Mouse (Mus musculus) layer of hippocampus, postnatal 14 days (tissue): ENCODE data around the gene Kcnj10. TPM values are rescaled to one million over a fixed set of nuclear protein-coding genes. Genes with fewer than 3 reads are reported as not detected.
A peak's percentile ranks its signal among the peaks of the same experiment; 100 is the strongest.

Experiments
- DNase-seq, 2 experiments: peaks; one replicate each; pipeline ENCODE4 v3.0.0; 2021 to 2022; ENCODE audit warnings: low spot score in 2 of 2, mixed read lengths in 1 of 2
- total RNA-seq, 2 experiments: library from RNA; stranded (reverse); gene quantifications; 2 replicates each; pipeline ENCODE4 v1.2.3; 2021

Kcnj10 gene
- total RNA-seq, 2 experiments from 2014 or later = 101 to 106 TPM

DNA sequence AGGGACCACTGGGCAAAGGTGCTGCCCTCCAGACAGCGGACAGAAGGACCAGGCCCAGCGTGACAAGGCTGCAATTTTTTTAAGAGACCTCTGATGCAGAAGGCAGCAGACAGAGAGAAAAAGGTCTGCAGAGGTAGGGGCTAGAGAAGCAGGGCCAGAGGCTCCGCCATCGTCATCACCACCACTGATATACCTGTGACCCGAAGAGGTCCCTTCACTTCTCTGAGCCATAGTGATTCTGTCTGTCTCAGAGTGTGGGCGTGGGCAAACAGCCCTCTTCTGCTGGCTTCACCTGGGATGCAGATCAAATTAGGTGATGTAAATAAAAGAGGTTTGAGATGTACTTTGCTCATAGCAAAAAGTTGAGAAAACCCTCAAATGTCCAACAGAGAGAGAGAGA is 11.4 kb upstream of the Kcnj10 start:
- DNase-seq = no peak

DNA sequence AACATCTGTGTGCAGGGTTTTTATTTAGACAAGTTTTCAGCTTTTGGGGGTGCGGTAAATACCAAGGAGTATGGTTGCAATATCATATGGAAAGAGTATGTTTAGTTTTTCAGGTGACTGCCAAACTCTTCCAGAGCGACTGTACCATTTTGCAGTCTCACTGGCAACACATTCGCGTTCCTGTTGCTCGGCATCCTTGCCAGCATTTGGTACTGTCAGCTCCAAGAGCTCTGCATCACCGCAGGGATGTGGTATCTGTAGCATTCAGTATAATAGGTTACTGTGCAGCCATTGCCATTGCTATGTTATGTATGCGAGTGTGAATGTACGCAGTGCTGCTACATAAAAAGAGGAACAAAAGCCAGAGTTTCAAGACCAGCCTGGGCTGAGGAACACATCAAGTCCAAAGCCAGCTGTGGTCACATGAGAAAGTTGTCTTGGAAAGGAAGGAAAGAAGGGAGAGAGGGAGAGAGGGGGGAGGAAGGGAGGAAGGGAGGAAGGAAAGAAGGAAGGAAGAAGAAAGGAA is 9.5 kb upstream of the Kcnj10 start:
- DNase-seq = no peak

DNA sequence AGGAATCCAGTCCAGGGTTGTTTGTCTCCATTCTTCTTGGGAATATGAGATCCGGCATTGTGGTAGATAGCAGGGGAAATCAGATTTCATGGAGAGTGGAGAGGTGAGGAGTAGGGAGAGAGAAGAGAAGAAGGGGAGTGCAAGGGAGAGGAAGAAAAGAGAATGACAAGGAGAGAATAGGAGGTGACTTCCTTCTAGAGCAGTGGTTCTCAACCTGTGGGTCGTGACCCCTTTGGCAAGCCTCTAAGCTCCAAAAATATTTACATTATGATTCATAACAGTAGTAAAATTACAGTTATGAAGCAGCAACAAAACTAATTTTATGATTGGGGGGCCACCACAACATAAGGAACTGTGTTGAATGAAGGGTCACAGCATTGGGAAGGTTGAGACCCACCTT is 8.1 kb upstream of the Kcnj10 start:
- DNase-seq = no peak

DNA sequence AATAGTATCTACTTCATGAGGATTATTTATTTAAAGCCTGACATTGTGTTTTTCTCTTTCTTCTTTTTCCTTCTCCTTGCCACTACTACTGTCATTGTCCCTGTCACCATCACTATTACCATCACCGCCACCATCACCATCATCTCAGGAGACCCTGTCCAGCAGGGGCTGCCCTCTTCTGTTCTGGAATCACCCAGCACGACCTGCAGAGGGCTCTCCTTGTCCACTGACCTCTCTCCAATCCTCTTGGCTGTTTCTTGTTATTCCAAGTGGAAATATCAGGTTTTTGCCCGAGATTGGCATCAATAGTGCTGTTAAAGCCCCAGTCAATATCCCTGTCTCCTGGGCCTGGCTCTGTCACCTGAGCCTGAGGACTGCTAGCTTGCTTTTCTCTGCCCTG is 7.5 kb upstream of the Kcnj10 start:
- no peak for DNase-seq

DNA sequence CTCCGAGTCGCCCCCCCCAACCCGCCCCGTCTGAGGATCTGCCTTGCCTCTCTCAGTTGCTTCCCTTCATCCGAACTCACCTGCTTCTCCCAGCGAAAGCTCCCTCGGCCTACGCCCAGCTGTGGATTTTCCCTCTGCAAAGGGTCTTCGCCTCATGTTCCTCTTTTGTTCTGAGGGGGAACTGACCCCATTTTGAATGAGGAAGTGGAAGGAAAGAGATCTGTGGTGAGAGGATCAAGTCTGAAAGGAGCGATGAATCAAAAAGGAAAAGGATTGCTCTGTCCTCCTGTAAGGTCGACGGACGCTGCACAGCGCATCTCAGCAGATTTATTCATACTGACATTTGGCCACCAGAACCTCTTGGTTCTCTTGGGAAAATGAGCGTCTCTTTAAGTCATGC is 5.2 kb upstream of the Kcnj10 start:
- no peak for DNase-seq

DNA sequence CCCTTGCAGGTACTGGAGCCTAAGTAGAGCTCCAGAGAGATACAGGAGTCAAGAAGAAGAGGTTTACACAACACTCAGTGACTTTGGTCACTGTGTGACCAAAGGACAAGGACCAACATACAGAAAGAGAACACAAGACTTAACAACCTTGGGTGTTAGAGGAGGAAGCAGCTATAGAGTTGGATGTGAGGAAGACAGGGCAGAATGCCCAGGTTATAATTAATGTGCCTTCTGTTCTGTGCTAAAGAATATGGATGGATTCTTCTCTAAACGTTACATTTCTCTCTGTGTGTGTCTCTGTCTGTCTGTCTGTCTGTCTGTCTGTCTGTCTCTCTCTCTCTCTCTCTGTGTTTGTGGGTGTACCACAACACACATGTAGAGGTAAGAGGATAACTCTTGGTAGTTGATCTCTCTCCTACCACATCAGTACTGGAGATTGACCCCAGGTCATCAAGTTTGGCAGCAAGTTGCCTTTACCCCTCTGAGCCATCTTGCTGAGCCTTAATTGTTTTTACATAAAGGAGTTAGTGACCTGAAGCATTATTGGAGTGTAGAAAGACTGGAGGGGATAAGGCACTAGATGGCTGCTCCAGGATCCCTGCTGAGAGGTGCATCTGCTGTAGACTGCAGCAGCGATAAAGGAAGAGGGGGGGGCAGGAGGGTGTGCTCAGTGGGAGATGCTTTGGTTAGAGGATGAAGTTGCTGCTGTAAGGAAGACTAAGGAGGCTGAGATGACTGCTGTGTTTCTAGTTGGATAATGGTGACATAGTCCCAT is 3.4 kb upstream of the Kcnj10 start:
- DNase-seq = no peak

DNA sequence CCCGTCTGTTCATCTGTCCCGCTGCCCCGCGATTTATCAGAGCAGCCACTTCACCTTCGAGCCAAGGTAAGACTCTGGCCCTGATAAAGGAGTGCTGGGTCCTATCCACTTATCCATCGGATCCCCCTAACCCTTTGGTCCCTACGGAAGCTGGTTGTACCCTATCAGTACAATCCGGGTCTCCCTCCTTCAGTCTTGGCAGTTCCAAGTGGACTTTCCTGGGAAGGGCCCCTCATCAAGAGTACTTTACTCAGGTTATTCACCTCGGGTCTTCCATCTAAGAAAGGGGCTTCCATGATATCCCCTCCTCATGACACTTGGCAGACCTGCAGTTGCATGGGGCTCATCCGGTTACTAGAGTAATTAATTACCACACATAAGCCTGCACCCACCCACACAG is 376 bp downstream of the Kcnj10 start:
- DNase-seq = no peak

DNA sequence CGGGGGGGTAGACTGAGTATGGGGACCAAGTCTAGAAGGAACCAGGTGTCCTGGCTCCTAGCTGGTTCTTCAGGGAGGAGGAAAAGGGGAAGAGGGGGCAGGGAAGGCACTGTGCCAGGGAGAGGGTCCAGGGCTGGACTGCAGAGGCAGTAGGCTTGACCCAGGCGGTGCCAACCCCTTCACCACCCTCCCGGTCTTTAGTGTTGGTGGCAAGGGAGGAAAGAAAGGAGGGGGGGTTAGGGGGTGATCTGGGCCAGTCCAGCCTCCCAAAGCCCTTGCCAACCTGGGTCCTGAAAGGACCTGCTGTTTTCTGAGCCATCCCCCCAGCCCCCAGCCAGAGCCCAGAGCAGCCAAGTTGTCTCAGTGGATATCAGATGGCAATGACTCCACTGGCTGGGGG is 1.7 kb downstream of the Kcnj10 start:
- DNase-seq = peak in 1 of 2 experiments; percentile 85

DNA sequence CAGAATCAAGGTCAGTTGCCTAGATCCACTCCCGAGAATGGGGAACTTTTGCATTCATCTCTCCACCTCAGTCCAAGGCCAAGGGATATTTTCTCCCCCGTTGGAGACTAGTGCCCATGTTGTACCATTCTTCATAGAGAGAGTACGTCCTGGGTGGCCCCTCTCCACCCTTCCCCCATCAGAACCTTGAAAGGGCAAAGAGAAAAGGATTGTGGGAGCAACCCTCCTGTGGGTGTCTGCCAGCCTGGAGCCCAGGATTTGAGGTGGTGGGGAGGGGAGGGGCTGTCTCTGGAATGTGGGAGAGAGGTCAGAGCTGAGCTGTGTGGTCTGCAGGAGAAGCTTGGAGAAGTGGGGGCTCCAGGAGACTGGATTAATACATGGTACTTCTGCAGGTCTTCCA is 2.9 kb downstream of the Kcnj10 start:
- DNase-seq = no peak

DNA sequence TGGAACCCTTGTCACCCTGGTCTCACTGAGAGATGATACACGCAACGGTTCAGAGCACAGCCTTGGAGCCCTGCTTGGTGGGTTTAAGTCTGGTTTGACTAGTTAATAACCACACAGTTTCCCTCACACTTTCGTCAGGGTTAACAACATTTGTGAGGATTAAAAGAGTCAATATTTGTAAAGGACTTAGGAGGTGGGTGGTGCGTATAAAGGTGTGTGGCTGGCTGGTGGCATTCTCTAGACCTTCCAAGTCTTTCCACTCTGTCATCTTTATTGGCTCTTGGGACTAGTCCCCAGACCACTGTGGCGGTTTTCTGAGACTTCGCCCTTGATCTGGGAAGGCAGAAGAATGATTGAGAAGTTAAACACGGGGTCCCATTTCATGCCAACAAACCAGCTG is 3.8 kb downstream of the Kcnj10 start:
- no peak for DNase-seq

DNA sequence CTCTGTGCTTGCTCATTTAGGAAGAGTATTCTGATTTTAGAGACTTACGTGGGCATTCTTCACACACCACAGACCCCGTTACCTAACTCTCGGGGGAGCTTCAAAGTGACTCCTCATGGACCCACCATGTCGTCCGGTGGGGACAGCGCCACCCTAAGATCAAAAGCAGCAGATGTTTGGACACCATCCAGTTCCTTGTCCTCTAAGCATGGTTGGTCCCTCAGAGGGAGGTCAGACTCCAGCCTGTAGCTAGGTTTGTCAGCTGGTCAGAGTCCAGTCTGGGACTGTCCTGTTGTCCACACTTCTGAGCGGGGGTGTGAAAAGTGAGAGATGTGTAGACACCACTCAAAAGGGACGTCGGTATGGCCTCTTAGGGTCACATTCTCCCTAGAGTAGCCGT is 5.7 kb downstream of the Kcnj10 start:
- no peak for DNase-seq

DNA sequence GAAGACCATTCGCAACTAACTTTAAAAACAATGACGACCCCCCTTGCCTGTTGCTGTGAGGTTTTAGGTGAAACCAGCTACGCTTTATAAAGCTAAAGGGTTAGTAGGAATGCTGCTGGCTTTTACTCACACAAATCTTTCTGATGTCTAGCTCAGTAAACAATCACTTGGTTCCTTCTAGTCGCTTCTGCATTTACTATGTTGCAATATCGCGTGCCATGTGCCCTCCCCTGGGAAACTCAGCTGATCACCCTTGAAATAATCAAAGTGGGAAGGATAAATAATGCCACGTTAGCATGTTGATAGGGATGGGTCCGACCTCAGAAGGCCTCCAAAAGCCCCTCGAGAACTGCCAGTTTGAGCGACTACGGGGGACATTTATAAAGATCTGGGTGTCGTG is 6.4 kb downstream of the Kcnj10 start:
- DNase-seq = no peak

DNA sequence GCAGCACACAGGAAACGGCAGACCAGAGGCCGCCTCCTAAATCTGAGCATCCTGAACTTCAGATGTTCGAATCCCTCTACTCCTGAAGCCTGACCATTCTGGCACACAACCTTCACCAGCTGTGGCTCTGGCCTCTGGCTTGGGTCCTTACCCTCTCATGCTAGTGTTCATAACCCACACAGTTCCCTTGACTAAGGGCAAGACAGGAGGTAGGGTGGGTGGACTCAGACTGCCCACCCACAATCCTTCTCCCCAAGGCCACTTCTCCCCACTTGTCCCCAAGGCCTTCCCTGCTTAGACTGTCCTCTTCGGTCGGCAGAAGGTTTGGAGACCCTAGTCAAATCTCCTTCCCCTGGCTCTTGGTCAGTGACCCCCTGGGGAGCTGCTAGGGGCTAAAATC is 8.5 kb downstream of the Kcnj10 start:
- DNase-seq = no peak

DNA sequence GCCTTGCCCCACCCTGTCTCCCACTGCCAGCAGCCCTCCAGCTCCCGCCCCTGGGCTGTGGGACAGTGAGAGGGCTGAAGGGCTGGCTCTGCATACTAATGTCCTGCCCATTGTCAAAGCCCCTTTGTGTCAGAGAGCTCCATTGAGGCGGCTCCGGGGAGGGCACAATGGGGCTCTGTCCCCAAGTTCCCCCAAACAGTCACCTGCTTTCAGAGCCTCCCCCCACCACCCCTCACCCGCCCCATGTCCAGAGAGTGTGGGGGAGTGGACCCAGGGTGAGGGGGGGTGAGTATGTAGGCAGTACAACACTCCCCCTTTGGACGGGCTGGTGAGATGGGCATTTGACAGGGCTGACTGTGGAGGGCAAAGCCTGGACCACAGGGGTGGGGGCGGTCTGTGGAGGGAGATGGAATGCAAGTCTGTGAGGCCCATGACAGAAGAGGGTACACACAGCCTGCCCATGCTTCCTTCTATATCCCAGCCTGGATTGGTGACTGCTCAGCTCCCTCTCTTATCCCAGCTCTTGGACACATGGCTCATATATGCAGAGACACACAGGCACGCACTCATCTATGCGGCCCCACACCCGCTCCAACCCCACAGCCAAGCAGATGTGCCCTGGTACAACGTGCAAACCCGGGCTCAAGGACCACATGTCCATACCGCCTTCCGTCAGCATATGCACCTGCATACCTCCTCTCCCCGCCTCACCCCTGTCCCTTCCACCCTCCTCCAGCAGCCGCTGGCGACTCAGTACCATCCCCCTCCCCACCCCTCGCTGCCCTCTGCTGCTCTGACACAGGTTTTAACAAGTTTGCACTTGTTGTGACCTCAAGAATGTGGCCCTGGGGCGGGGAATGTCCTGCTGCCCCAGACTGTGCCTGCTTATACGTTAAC is 9.2 kb downstream of the Kcnj10 start:
- peak; percentile 59 to 82 for DNase-seq

DNA sequence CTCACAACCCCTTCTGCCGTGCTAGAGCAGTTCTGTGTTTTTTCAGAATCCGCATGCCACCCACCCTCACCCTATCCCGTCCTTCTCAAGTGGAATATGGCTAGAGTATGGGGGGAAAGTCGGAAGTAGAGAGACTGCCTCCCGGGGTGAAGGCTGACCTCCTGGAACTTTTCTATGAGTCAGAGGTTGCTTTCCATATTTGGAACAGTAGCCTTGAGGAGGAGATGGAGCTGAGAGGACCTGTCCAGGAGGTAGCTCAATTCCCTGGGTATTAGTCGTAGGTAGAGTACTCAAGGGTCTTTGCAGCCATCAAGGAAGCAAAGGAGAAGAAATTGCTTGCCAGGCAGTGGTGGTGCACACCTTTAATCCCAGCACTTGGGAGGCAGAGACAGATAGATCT is 11.0 kb downstream of the Kcnj10 start:
- no peak for DNase-seq

DNA sequence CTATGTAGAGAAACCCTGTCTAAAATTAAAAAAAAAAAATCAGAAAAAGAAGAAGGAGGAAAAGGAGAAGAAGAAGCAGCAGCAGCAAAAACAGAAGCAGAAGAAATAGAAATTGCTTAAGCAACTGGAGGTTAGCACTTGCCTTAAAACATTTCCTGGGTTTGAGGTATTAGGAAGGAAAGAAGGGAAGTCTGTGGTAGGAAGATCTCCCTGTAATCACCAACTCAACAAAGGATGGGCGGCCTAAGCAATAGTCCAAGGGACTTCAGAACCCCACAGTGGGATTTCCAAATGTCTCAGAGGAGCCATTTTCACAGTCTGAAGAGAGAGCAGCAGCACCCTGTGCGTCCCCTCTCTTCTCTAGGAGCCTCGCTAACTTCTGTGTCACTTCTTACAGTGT is 11.4 kb downstream of the Kcnj10 start:
- no peak for DNase-seq

DNA sequence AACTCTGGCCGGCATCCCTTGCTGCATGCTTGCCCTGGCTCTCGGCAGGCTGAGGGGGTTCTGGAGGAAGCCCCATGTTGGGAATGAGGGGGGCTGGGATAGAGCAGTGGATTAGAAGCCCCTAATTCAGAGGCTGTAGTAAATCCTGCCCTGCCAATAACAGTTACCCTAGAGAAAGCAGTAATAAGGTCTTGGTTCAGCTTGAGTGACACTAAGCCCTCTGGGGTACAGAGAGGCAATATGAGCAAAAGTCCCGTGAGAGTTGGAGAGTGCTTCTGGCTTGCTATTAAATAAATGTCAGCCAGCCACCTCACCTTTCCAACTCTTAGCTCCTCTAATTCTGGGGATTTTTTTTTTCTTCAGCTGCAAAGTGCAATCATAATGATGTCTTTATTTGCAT is 14.3 kb downstream of the Kcnj10 start:
- no peak for DNase-seq

DNA sequence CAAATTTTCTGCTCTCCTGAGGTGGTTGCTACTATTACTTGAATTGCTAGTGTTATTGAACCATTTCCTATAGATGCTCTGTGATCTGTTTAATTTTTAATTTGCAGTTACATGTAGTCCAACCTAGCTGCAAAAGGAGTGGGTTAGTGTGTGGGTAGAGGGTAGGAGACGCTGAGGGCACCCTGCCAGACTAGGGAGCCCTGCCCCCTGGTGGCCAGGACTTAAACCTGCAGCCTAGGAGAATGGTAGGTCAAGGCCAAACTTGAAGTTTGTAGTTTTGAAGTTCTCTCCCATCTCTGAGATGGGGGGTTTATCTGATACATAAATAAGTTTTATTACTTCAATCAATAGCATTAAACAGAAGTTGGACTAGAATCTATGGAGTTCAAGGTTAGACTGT is 16.5 kb downstream of the Kcnj10 start:
- peak in 1 of 2 experiments; percentile 70 for DNase-seq

DNA sequence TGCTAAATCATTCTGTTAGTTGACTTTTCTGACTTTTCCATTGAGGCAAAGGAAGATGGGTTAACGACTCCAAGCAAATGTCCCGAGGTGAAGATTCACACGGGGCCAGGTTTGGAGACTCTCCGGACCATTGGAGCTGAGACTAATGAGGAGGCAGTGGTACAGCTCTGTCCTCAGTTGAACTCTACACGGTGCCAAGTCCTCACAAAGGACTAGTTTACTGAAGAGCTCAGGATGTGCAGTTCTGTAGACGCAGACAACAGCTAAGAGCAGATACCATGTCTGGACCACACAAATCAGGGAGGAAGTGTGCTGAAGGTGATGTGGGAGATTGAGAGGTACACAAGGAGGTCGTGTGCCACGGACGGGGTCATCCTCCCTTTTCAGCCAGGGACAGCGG is 17.3 kb downstream of the Kcnj10 start:
- DNase-seq = no peak

DNA sequence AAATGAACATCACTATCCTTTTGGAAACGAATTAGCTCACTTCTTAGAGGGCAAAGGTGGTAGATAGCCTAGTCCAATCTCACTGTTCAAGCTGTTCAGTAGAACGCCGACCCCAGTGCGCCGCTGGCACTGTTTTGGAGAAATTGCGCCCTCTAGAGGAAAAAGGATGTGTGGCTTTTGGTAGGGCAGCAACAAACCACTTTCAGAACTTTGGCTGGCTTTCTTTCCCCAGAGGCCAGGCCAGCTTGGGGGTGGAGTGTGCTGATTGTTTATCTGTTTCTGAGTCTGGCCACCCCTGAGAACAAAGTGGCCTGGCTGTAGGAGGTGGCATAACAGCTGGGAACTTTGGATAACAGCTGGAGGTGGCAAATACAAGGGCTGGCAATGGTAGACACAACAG is 23.7 kb downstream of the Kcnj10 start:
- peak; percentile 72 to 85 for DNase-seq

DNA sequence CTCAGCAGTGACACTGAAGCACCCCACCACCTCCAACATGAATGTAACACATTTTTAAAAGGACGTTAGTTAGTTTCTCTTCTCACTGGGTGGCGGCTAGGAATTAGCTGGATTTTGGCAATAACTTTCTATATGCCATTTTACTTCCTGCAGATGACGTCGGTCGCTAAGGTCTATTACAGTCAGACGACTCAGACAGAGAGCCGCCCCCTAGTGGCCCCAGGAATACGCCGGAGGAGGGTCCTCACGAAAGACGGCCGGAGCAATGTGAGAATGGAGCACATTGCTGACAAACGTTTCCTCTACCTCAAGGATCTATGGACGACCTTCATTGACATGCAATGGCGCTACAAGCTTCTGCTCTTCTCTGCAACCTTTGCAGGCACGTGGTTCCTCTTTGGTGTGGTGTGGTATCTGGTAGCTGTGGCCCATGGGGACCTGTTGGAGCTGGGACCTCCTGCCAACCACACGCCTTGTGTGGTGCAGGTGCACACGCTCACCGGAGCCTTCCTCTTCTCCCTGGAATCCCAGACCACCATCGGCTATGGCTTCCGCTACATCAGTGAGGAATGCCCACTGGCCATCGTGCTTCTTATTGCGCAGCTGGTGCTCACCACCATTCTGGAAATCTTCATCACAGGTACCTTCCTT is 27.9 kb downstream of the Kcnj10 start:
- peak in 1 of 2 experiments; percentile 49 for DNase-seq

DNA sequence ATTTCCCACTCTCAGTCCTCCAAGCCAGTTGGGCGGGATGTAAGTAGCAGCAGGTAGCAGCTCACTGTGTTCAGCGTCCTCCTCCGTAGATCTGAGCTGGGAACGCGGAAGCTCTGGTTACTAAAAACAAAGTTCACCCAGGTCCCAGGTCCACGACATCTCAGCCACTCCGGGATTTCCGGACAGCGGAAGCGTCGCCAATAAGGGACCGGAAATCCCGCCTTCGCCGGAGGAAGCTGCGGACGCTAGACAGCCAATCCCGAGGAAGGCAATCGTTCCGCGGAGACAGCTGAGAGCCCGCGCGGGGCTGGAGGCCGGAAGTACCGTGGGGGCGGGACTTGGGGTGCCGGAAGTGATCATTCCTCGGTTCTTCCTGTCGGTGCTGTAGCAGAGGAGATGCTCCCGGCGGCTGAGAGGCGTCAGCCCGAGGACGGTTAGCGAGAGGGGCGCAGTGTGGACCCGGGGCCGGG is 35.2 kb downstream of the Kcnj10 start, which contains the start of gene Pigm:
Gene Pigm, plus strand, starts transcription at position 349 of the 470 bp plus-strand sequence.
- DNase-seq = peak; percentile 96 to 98
